Mouse (Mus musculus): ENCODE data around the gene Pwp2.
"Not testable (repeated sequence)": the region's sequence is repeated elsewhere in the genome, so short reads cannot be mapped to it uniquely, and the experiment has no call there.

DNA sequence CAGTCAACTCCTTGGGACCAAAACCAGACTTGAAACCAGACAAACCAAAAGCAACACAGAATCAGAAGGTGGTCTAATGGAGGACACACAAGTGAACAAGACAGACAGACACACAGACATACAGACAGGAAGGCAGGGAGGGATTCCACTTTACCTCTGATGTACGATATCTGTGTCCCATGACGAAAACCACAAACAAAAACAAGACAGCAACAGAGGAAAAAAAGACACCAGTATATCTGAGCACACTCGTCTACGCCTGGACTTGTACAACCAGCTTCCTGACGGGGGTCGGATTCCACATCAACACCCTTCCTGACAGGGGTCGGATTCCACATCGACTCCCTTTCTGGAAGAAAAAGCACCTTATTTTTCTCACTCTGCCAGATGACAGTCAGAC is 59.9 kb downstream of the Pwp2 start:
- TF ChIP-seq CTCF, EP300 (IDR thresholded peaks at IDR 0.05): not testable (repeated sequence)

Data from lung, postnatal 0 days (tissue).